Mouse (Mus musculus) inflammation-experienced regulatory T-cells, adult 6 months (primary cell): ENCODE results near the gene Anxa5. TPM values are rescaled to one million over a fixed set of nuclear protein-coding genes. Genes with fewer than 3 reads are reported as not detected.
A peak's percentile ranks its signal among the peaks of the same experiment; 100 is the strongest.

Experiments used
- ATAC-seq: one replicate; pipeline ENCODE4 v1.8.0; 2017
- polyA plus RNA-seq, 3 experiments: library from polyadenylated mRNA; unstranded; fragments of 100-300 nt; shearing (Covaris generic); gene quantifications; one replicate each; pipeline ENCODE4 v1.2.1; 2017

The Anxa5 gene
- 100 to 1,000 TPM; 124 to 194 (median 151) TPM for polyA plus RNA-seq

GRCm38 (mm10) chr3:36475532-36476087 is at the start of gene Anxa5, which contains the start of gene 1810062G17Rik:
Gene Anxa5 (minus strand): TSS chr3:36475894.
Gene 1810062G17Rik (plus strand): TSS chr3:36475937.
- ATAC-seq: peak; percentile 95

GRCm38 (mm10) chr3:36524466-36524865 is 48.8 kb upstream of the Anxa5 start:
- no peak for ATAC-seq

GRCm38 (mm10) chr3:36522137-36522536 is 46.4 kb upstream of the Anxa5 start:
- ATAC-seq: no peak

GRCm38 (mm10) chr3:36521073-36522060 is 45.7 kb upstream of the Anxa5 start, which contains the start of gene Gm11549:
Gene Gm11549 (minus strand): TSS chr3:36521813.
- ATAC-seq: no peak

GRCm38 (mm10) chr3:36516196-36516595 is 40.5 kb upstream of the Anxa5 start:
- ATAC-seq: no peak

GRCm38 (mm10) chr3:36511491-36511890 is 35.8 kb upstream of the Anxa5 start:
- ATAC-seq: no peak

- ATAC-seq: no peak
Observed at GRCm38 (mm10) chr3:36505809-36506735, 30.4 kb upstream of the Anxa5 start.

- no peak for ATAC-seq
Observed at GRCm38 (mm10) chr3:36505306-36505705, 29.6 kb upstream of the Anxa5 start.

GRCm38 (mm10) chr3:36501546-36501945 is 25.9 kb upstream of the Anxa5 start:
- ATAC-seq: no peak

- no peak for ATAC-seq
Observed at GRCm38 (mm10) chr3:36500976-36501375, 25.3 kb upstream of the Anxa5 start.

GRCm38 (mm10) chr3:36499418-36499817 is 23.7 kb upstream of the Anxa5 start:
- ATAC-seq: no peak

GRCm38 (mm10) chr3:36498224-36498623 is 22.5 kb upstream of the Anxa5 start:
- ATAC-seq: no peak

- peak; percentile 45 for ATAC-seq
Observed at GRCm38 (mm10) chr3:36496746-36497145, 21.1 kb upstream of the Anxa5 start.

- ATAC-seq: no peak
Observed at GRCm38 (mm10) chr3:36496273-36496672, 20.6 kb upstream of the Anxa5 start.

- ATAC-seq: peak; percentile 89
Observed at GRCm38 (mm10) chr3:36495436-36495835, 19.7 kb upstream of the Anxa5 start.

GRCm38 (mm10) chr3:36494613-36495012 is 18.9 kb upstream of the Anxa5 start:
- no peak for ATAC-seq

- no peak for ATAC-seq
Observed at GRCm38 (mm10) chr3:36493641-36494283, 18.1 kb upstream of the Anxa5 start.

- ATAC-seq: no peak
Observed at GRCm38 (mm10) chr3:36492716-36493391, 17.2 kb upstream of the Anxa5 start.

- no peak for ATAC-seq
Observed at GRCm38 (mm10) chr3:36491535-36491934, 15.8 kb upstream of the Anxa5 start.

GRCm38 (mm10) chr3:36489590-36489910 is 13.9 kb upstream of the Anxa5 start:
- no peak for ATAC-seq

- no peak for ATAC-seq
Observed at GRCm38 (mm10) chr3:36488899-36489589, 13.3 kb upstream of the Anxa5 start.
